Mouse (Mus musculus) ES-CJ7 (cell line): ENCODE data around the gene Tmem239.

Experiments used
- DNase-seq: peaks from one replicate; pipeline ENCODE4 v3.0.0; 2011; ENCODE audit warnings: low read depth, low spot score

The Tmem239 gene

GRCm38 (mm10) chr2:130450434-130450796, 44.1 kb downstream of the Tmem239 start:
- no peak for DNase-seq

- no peak for DNase-seq
Measured at GRCm38 (mm10) chr2:130451086-130451726, 44.9 kb downstream of the Tmem239 start.

GRCm38 (mm10) chr2:130451727-130452090, 45.4 kb downstream of the Tmem239 start:
- no peak for DNase-seq

GRCm38 (mm10) chr2:130452266-130452665, 46.0 kb downstream of the Tmem239 start:
- DNase-seq: no peak

- no peak for DNase-seq
Measured at GRCm38 (mm10) chr2:130453421-130453820, 47.1 kb downstream of the Tmem239 start.

- DNase-seq: no peak
Measured at GRCm38 (mm10) chr2:130454748-130455370, 48.6 kb downstream of the Tmem239 start.
